Mouse (Mus musculus) heart, embryonic 16.5 days (tissue): ENCODE results near the gene Ubqln4. TPM values are rescaled to one million over a fixed set of nuclear protein-coding genes. Genes with fewer than 3 reads are reported as not detected.
A peak's percentile ranks its signal among the peaks of the same experiment; 100 is the strongest.

Experiments used
- ATAC-seq: fragments of 200-750 bp; cut with Nextera tagmentation; replicated peaks from 2 replicates; pipeline ENCODE4 v1.8.0; 2017; ENCODE audit warnings: moderate number of reproducible peaks; ENCODE audit not compliant: insufficient read depth, low FRiP score; ENCODE audit errors: extremely low read depth
- H3K27ac ChIP-seq: fragments of 300-500 bp; sonication (generic); 2 replicates; pipeline ENCODE4 v1.5.1; 2014; ENCODE audit warnings: mild to moderate bottlenecking, low read length, control low read depth, moderate library complexity
- H3K27me3 ChIP-seq: fragments of 300-500 bp; sonication (generic); 2 replicates; pipeline ENCODE4 v1.6.1; 2014; ENCODE audit warnings: low read length, mixed read lengths; ENCODE audit not compliant: control insufficient read depth, insufficient read depth
- H3K36me3 ChIP-seq: fragments of 300-500 bp; sonication (generic); 2 replicates; pipeline ENCODE4 v1.6.1; 2014; ENCODE audit not compliant: control insufficient read depth, insufficient read depth
- H3K4me1 ChIP-seq: fragments of 300-500 bp; sonication (generic); 2 replicates; pipeline ENCODE4 v1.6.1; 2014; ENCODE audit warnings: low read length, mixed read lengths; ENCODE audit not compliant: control insufficient read depth, insufficient read depth
- H3K4me2 ChIP-seq: fragments of 300-500 bp; sonication (generic); 2 replicates; pipeline ENCODE4 v1.6.1; 2014; ENCODE audit warnings: low read depth, mild to moderate bottlenecking, control low read depth, low read length
- H3K4me3 ChIP-seq: fragments of 300-500 bp; sonication (generic); 2 replicates; pipeline ENCODE4 v1.5.1; 2014; ENCODE audit warnings: mild to moderate bottlenecking, control low read depth, low read length
- H3K9ac ChIP-seq: fragments of 300-500 bp; sonication (generic); 2 replicates; pipeline ENCODE4 v1.6.1; 2014; ENCODE audit warnings: low read length, control low read depth
- H3K9me3 ChIP-seq: fragments of 300-500 bp; sonication (generic); replicated peaks from 2 replicates; pipeline ENCODE4 v1.6.1; 2016; ENCODE audit warnings: low read length; ENCODE audit not compliant: control insufficient read depth
- WGBS: fragments of 180-500 bp; shearing (Covaris S2); extraction: QIAGEN DNeasy Blood & Tissue Kit; methylation state at CpG from one replicate; pipeline ENCODE4 v1.1.7; 2014; 5-methylcytosine and 5-hydroxymethylcytosine counted together
- polyA plus RNA-seq: library from polyadenylated mRNA; unstranded; fragments of >200 nt; fragmentation: Nextera tagmentation; extraction: Ambion mirVana; gene quantifications from 2 replicates; pipeline ENCODE4 v1.2.1, GENCODE M21; 2015

Gene Ubqln4
- polyA plus RNA-seq, 1 experiment from 2014 or later = 28.8 TPM

DNA sequence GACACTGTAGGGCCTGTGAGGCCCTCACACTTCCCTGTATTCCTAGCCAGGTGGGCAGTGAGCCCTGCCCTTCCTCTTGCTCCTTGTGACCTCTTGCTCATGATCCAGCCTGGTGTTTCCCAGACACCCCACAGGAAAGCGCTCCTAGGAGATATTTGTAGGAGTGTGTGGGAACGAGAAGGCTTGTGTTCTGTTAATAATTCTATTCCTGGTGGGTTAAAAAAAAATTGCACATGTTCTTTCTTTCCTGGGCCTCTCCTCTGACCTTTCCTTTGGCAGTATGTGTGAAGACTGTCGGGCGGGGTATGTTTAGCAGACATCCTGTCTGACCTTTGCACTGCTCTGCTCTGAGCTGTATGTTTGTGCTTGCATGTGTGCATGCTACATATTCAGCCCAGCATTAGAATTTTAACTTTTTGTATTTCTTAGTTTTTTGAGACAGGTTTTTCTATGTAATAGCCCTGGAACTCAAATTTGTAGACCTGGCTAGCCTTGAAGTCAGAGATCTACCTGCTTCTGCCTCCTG is 13.0 kb downstream of the Ubqln4 start:
- Histone ChIP-seq H3K27me3 (no peaks in the 10 kb centered on the region), H3K27ac (peak overlapping the region; percentile 66), H3K36me3 (peaks cover 68% of the 10 kb centered on the region), H3K4me1 (0 out of 2 replicates have a peak, but pooled peaks cover 3% of the 10 kb centered on the region), H3K4me3 (no peak overlapping the region), H3K9ac (no peak overlapping the region), H3K9me3 (no peaks in the 10 kb centered on the region), H3K4me2 (no peak overlapping the region)
- WGBS = 67% methylated on average over 4 of the region's 4 CpGs
- no peak for ATAC-seq

DNA sequence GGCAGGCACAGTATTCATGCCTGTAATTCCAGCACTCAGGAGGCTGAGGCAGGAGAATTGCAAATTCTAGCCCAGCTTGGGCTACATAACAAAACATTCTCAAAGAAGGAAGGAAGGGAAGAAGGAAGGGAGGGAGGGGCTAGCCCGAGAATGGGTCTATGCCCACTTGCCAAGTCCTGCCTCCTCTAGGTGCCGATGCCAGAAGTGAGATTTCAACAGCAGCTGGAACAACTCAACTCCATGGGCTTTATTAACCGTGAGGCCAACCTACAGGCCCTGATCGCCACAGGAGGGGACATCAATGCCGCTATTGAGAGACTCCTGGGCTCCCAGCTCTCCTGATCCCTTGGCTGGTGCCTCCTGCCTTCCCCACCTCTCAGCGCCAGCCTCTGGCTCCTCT is 14.3 kb downstream of the Ubqln4 start:
- peaks cover 62% of the 10 kb centered on the region for H3K36me3 ChIP-seq
- no peak for ATAC-seq
- H3K4me1 ChIP-seq = 0 out of 2 replicates have a peak, but pooled peaks cover 3% of the 10 kb centered on the region
- H3K4me3 ChIP-seq = no peak overlapping the region
- 84% methylated on average over 6 of the region's 6 CpGs for WGBS
- no peak overlapping the region for H3K9ac ChIP-seq
- no peaks in the 10 kb centered on the region for H3K9me3 ChIP-seq
- H3K27ac ChIP-seq = no peak overlapping the region
- H3K4me2 ChIP-seq = no peak overlapping the region
- H3K27me3 ChIP-seq = no peaks in the 10 kb centered on the region

- no peak overlapping the region for H3K4me2 ChIP-seq
- 0 out of 2 replicates have a peak, but pooled peaks cover 3% of the 10 kb centered on the region for H3K4me1 ChIP-seq
- H3K27ac ChIP-seq = no peak overlapping the region
- no peaks in the 10 kb centered on the region for H3K27me3 ChIP-seq
- no peak overlapping the region for H3K4me3 ChIP-seq
- peaks cover 55% of the 10 kb centered on the region for H3K36me3 ChIP-seq
- H3K9ac ChIP-seq = no peak overlapping the region
- WGBS = 90% methylated on average over 2 of the region's 2 CpGs
- no peaks in the 10 kb centered on the region for H3K9me3 ChIP-seq
- ATAC-seq = no peak
These were observed 15.1 kb downstream of the Ubqln4 start for GRCm38 (mm10) chr3:88568615-88569014.

DNA sequence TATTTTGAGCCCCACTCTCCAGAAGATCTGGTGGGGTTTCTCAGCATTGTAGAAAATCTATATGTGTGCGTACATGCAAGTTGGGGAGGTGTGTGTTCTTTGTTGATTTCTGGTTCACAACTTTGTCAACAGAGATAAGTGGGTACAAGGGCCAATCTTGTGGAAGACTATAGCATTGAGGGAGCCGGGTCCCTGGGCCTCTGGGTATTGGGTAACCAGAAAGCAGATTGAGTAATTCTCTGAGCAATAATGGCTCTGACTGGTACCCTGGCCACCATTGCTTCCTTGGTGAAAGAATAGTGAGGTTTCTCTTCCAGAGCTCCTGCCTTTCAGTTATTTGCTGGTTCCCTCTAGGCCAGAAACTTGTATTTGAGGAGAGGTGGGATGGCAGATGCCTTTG is 15.5 kb downstream of the Ubqln4 start:
- WGBS = 94% methylated on average over 2 of the region's 2 CpGs

GRCm38 (mm10) chr3:88569694-88570093 is 16.1 kb downstream of the Ubqln4 start:
- no peak for ATAC-seq
- WGBS = 85% methylated on average over 5 of the region's 5 CpGs
- no peak overlapping the region for H3K4me2 ChIP-seq
- H3K27me3 ChIP-seq = no peaks in the 10 kb centered on the region
- no peak overlapping the region for H3K4me3 ChIP-seq
- H3K4me1 ChIP-seq = 0 out of 2 replicates have a peak, but pooled peaks cover 3% of the 10 kb centered on the region
- H3K36me3 ChIP-seq = peaks cover 46% of the 10 kb centered on the region
- no peak overlapping the region for H3K27ac ChIP-seq
- H3K9me3 ChIP-seq = no peaks in the 10 kb centered on the region
- H3K9ac ChIP-seq = no peak overlapping the region

More for the DNA sequence above, 15.5 kb downstream of the Ubqln4 start:
- Histone ChIP-seq H3K27ac (no peak overlapping the region), H3K9me3 (no peaks in the 10 kb centered on the region), H3K4me1 (0 out of 2 replicates have a peak, but pooled peaks cover 3% of the 10 kb centered on the region), H3K27me3 (no peaks in the 10 kb centered on the region), H3K4me2 (no peak overlapping the region), H3K4me3 (no peak overlapping the region), H3K9ac (no peak overlapping the region), H3K36me3 (peaks cover 52% of the 10 kb centered on the region)
- ATAC-seq = no peak

- no peak for ATAC-seq
- H3K9ac ChIP-seq = no peak overlapping the region
- H3K4me2 ChIP-seq = no peak overlapping the region
- no peaks in the 10 kb centered on the region for H3K9me3 ChIP-seq
- no peaks in the 10 kb centered on the region for H3K27me3 ChIP-seq
- 89% methylated on average over 10 of the region's 10 CpGs for WGBS
- 0 out of 2 replicates have a peak, but pooled peaks cover 3% of the 10 kb centered on the region for H3K4me1 ChIP-seq
- no peak overlapping the region for H3K27ac ChIP-seq
- H3K4me3 ChIP-seq = no peak overlapping the region
- H3K36me3 ChIP-seq = peaks cover 40% of the 10 kb centered on the region
These were observed 16.8 kb downstream of the Ubqln4 start for GRCm38 (mm10) chr3:88570341-88570740.

DNA sequence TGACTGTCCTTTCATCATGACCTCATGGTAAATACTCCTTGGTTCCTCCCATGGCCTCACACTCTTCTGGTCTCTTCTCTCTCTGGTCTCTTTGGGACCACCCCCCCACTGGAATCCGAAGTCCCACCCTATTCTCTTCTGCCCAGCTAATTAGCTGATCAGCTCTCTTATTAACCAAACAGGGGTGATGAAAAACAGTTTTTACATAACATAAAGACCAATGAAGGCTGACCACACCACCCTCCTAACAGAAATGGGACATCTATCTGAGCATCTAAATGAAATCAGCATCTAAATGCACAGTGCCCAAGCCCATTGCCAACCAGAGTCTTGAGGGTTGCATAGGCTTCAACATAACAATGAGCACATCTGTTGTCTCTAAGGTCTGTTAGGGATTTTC is 18.3 kb downstream of the Ubqln4 start:
- WGBS = 92% methylated on average over 1 of the region's 1 CpGs
- Histone ChIP-seq H3K27ac (no peak overlapping the region), H3K4me3 (no peak overlapping the region), H3K27me3 (no peaks in the 10 kb centered on the region), H3K4me1 (no peaks in the 10 kb centered on the region), H3K36me3 (peaks cover 26% of the 10 kb centered on the region), H3K4me2 (no peak overlapping the region), H3K9me3 (no peaks in the 10 kb centered on the region), H3K9ac (no peak overlapping the region)
- no peak for ATAC-seq

DNA sequence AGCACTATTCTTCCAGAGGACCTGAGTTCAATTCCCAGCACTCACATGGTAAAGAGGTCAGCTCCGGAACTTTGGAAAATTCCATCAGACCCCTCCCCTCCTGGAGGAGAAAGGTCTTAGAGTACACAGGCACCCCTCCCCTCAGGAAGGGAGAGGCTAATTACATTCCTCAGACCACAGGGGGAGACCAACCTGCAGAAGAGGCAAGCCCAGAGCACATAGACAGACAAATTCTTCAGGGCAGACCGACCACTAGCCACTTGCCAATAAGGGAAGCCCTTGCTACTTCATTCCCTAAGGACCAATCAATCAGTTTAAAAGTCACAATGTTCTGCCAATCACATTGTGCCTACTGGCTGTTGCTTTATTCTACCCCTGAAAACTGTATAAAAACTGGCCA is 19.3 kb downstream of the Ubqln4 start:
- Histone ChIP-seq H3K9ac (no peak overlapping the region), H3K4me2 (no peak overlapping the region), H3K27me3 (no peaks in the 10 kb centered on the region), H3K36me3 (peaks cover 20% of the 10 kb centered on the region), H3K4me1 (no peaks in the 10 kb centered on the region), H3K4me3 (no peak overlapping the region), H3K27ac (no peak overlapping the region), H3K9me3 (no peaks in the 10 kb centered on the region)
- ATAC-seq = no peak
- 65% methylated on average over 2 of the region's 2 CpGs for WGBS

- Histone ChIP-seq H3K4me3 (no peak overlapping the region), H3K4me1 (no peaks in the 10 kb centered on the region), H3K27ac (no peak overlapping the region), H3K4me2 (no peak overlapping the region), H3K27me3 (no peaks in the 10 kb centered on the region), H3K9me3 (no peaks in the 10 kb centered on the region), H3K36me3 (peaks cover 12% of the 10 kb centered on the region), H3K9ac (no peak overlapping the region)
- ATAC-seq = no peak
- 75% methylated on average over 2 of the region's 2 CpGs for WGBS
These were observed 20.3 kb downstream of the Ubqln4 start for GRCm38 (mm10) chr3:88573810-88574209.
